Mouse (Mus musculus) liver, adult 2 months (tissue): ENCODE results near the gene Phf8. TPM values are rescaled to one million over a fixed set of nuclear protein-coding genes. Genes with fewer than 3 reads are reported as not detected.

ENCODE experiments used
- DNase-seq: peaks from one replicate; pipeline ENCODE4 v3.0.0-alpha.2; 2011; ENCODE audit warnings: low read depth, low spot score; ENCODE audit errors: extremely low read depth
- H3K27ac ChIP-seq: fragments of 200-500 bp; replicated peaks from 2 replicates; pipeline ENCODE4 v1.5.1; 2012; ENCODE audit warnings: low read depth, mild to moderate bottlenecking, control low read depth, inconsistent platforms, low read length; ENCODE audit not compliant: insufficient read depth
- H3K27me3 ChIP-seq: fragments of 200-500 bp; 2 replicates; pipeline ENCODE4 v1.6.1; 2012; ENCODE audit warnings: mild to moderate bottlenecking, moderate library complexity, low read length, inconsistent platforms; ENCODE audit not compliant: control insufficient read depth, insufficient read depth
- H3K36me3 ChIP-seq: fragments of 200-500 bp; 2 replicates; pipeline ENCODE4 v1.6.1; 2012; ENCODE audit warnings: low read length, inconsistent platforms; ENCODE audit not compliant: control insufficient read depth, insufficient read depth
- H3K4me1 ChIP-seq: fragments of 200-500 bp; 2 replicates; pipeline ENCODE4 v1.6.1; 2011; ENCODE audit warnings: low read length; ENCODE audit not compliant: control insufficient read depth, insufficient read depth
- H3K4me3 ChIP-seq: fragments of 200-500 bp; 2 replicates; pipeline ENCODE4 v1.5.1; 2011; ENCODE audit warnings: low read depth, mild to moderate bottlenecking, control low read depth, low read length, moderate library complexity; ENCODE audit not compliant: insufficient read depth
- H3K79me2 ChIP-seq: fragments of 200-500 bp; 2 replicates; pipeline ENCODE4 v1.6.1; 2012; ENCODE audit warnings: inconsistent platforms, mild to moderate bottlenecking, low read length, moderate library complexity; ENCODE audit not compliant: control insufficient read depth, insufficient read depth
- H3K9ac ChIP-seq: fragments of 200-500 bp; 2 replicates; pipeline ENCODE4 v1.6.1; 2012; ENCODE audit warnings: low read depth, mild to moderate bottlenecking, control low read depth, inconsistent platforms, low read length
- CTCF ChIP-seq: fragments of 200-500 bp; IDR thresholded peaks from 2 replicates; pipeline ENCODE4 v1.5.1; 2011; ENCODE audit warnings: low read depth, low read length, control low read depth
- POLR2A ChIP-seq: fragments of 200-500 bp; IDR thresholded peaks from 2 replicates; pipeline ENCODE4 v1.6.1; 2011; ENCODE audit warnings: low read length, control low read depth; ENCODE audit not compliant: insufficient read depth; ENCODE audit errors: extremely low read depth
- WGBS: fragments of 180-500 bp; shearing (Covaris S2); methylation state at CpG from one replicate; pipeline ENCODE4 v1.1.7; 2018; 5-methylcytosine and 5-hydroxymethylcytosine counted together
- polyA plus RNA-seq: library from polyadenylated mRNA; depleted of rRNA; stranded (reverse); fragments of >200 nt; gene quantifications from 2 replicates; pipeline ENCODE4 v1.2.3, GENCODE M21; 2012; rRNA removed
- total RNA-seq: library from RNA; depleted of rRNA; stranded (reverse); fragments of >200 nt; gene quantifications from 2 replicates; pipeline ENCODE4 v1.2.3, GENCODE M21; 2014; rRNA removed

Gene Phf8
- total and polyA plus RNA-seq, 2 experiments = 4.7 to 8.4 TPM

DNA sequence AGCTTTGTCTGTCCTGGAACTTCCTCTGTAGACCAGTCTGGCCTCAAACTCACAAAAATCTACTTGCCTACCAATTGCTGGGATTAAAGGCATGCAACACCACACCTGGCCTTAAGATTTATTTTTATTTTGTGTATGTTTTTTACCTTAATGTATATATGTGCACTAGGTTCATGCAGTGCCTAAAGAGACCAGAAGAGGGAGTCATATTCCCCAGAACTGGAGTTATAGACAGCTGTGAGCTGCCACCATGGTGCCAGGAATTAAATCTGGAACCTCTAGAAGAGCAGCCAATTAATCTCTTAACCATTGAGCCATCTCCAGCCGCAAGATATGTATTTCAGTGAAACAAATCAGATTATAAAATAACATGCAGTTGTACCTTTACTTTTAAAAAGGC lies 54.7 kb downstream of the Phf8 start:
- H3K9ac ChIP-seq = no peak overlapping the region
- no peak for DNase-seq
- no peaks in the 10 kb centered on the region for H3K79me2 ChIP-seq
- WGBS = 97% methylated on average over 1 of the region's 1 CpGs
- no peaks in the 10 kb centered on the region for H3K4me1 ChIP-seq
- no peaks in the 10 kb centered on the region for H3K27me3 ChIP-seq
- H3K27ac ChIP-seq = no peak overlapping the region
- H3K36me3 ChIP-seq = peaks cover 29% of the 10 kb centered on the region
- no peak overlapping the region for H3K4me3 ChIP-seq
- TF ChIP-seq CTCF (no peak), POLR2A (no peak)

DNA sequence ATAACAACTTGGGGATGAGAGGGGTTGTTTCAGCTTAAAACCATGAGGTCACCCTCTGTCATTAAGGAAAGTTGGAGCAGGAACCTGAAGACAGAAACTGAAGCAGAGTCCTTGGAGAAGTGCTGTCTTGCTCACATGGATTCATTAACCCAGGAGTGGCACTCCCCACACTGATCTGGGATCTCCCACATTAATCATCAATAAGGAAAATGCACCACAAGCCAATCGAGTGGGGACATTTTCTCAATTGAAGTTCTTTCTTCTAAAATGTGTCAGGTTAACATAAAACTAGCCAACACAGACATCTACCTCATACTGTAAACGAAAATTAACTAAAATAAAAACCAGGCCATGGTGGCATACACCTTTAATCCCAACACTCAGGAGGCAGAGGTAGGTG lies 122.9 kb downstream of the Phf8 start:
- no peaks in the 10 kb centered on the region for H3K79me2 ChIP-seq
- DNase-seq = no peak
- no peaks in the 10 kb centered on the region; the same call in 1 of the 2 replicates for H3K36me3 ChIP-seq
- H3K27me3 ChIP-seq = no peaks in the 10 kb centered on the region
- no peak overlapping the region for H3K9ac ChIP-seq
- no peaks in the 10 kb centered on the region for H3K4me1 ChIP-seq
- no peak overlapping the region for H3K27ac ChIP-seq
- H3K4me3 ChIP-seq = no peak overlapping the region
- WGBS = 87% methylated on average over 2 of the region's 2 CpGs
- TF ChIP-seq CTCF (no peak), POLR2A (no peak)

DNA sequence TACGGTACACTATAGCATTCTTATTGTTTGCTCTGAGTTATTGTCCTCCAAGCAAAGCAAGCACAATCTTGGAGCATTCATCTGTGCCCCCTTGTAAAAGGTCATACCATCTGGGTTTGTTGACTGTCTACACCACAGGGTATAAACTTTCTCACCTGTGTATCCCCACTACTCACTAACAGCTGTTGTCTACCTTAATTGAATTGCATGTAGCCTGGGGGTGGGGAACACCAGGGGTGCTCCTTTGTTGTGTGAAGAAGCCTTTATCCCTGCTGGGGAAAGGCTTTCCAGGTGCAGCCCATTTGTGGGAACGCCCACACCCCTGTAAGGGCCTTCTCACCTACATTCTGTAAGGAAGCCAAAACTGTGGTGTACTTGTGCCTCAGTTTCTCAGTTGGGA lies 133.3 kb downstream of the Phf8 start:
- Histone ChIP-seq H3K4me3 (no peak overlapping the region), H3K9ac (no peak overlapping the region), H3K36me3 (no peaks in the 10 kb centered on the region), H3K79me2 (no peaks in the 10 kb centered on the region), H3K27me3 (no peaks in the 10 kb centered on the region), H3K4me1 (no peaks in the 10 kb centered on the region), H3K27ac (no peak overlapping the region)
- 71% methylated on average over 2 of the region's 2 CpGs for WGBS
- no peak for DNase-seq
- no peak for TF ChIP-seq CTCF
- no peak for TF ChIP-seq POLR2A

DNA sequence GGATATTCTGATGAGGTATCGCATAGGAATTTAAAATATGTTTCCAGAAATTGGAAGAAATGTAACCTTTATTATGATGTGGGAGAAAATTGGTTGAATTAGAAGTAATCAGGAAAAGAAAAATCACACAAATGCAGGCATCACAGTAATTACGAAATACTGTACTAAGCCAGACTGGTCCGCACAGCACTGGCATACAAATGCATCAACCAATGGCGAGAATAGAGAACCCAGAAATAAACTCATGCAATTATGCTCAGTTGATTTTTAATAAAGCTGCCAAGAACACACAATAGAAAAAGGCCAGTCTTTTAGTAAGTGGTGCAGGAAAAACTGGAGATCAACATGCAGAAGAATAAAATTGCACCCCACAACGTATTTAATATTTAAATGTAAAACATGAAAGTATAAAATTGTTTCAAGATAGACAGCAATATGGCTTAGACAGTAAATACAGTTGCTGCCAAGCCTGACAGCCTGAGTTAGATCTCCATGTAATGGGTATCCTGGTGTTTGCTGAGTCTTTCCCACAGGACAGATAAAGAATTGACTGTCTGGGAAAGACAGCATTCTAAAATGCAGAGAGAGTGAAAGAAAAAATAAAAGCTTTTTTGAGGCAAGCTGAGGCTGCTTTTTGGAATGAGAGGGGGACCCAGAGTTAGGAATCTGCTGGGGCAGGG lies 154.2 kb downstream of the Phf8 start:
- H3K9ac ChIP-seq = no peak overlapping the region
- no peaks in the 10 kb centered on the region for H3K79me2 ChIP-seq
- no peaks in the 10 kb centered on the region for H3K36me3 ChIP-seq
- WGBS = 87% methylated on average over 5 of the region's 5 CpGs
- no peaks in the 10 kb centered on the region for H3K4me1 ChIP-seq
- DNase-seq = no peak
- no peak overlapping the region for H3K4me3 ChIP-seq
- H3K27me3 ChIP-seq = no peaks in the 10 kb centered on the region
- H3K27ac ChIP-seq = no peak overlapping the region
- TF ChIP-seq CTCF (no peak), POLR2A (no peak)

Other genes with a start within 250 kb of the Phf8 start
- gene Fam120c, start 176.5 kb upstream of the Phf8 start, total RNA-seq = 3.0 and 4.1 TPM in 2 replicates
- 1.1 and 1.2 TPM in 2 replicates for gene Fam120c, start 176.5 kb upstream of the Phf8 start, polyA plus RNA-seq